Mouse (Mus musculus): Measurements from ENCODE around the gene Lingo1. TPM values are rescaled to one million over a fixed set of nuclear protein-coding genes. Genes with fewer than 3 reads are reported as not detected.
A peak's percentile ranks its signal among the peaks of the same experiment; 100 is the strongest.

Lingo1 gene
- polyA plus RNA-seq, 1 experiment from 2014 or later: 47.8 TPM

- no peaks in the 10 kb centered on the region; the same call in 1 of the 2 replicates for H3K27me3 ChIP-seq (replicated peaks)
- no peaks in the 10 kb centered on the region for H3K36me3 ChIP-seq
- H3K9me3 ChIP-seq: no peaks in the 10 kb centered on the region
- WGBS: 9% methylated on average over 21 of the region's 21 CpGs
- H3K9ac ChIP-seq: 0 out of 2 replicates have a peak overlapping the region, but pooled peaks have one; percentile 21
- peak; percentile 67 for ATAC-seq (ENCODE audit: low FRiP score, low read depth)
- H3K4me3 ChIP-seq: no peak overlapping the region
- peaks cover 19% of the 10 kb centered on the region for H3K4me1 ChIP-seq
- H3K4me2 ChIP-seq (replicated peaks): peak overlapping the region; percentile 60
- H3K27ac ChIP-seq: peak overlapping the region; percentile 62
Measured at GRCm38 (mm10) chr9:56825476-56826213, 29.4 kb upstream of the Lingo1 start.

- Histone ChIP-seq H3K4me1 (peaks cover 15% of the 10 kb centered on the region), H3K9ac (no peak overlapping the region), H3K4me3 (no peak overlapping the region), H3K27ac (no peak overlapping the region), H3K27me3 (replicated peaks) (no peaks in the 10 kb centered on the region; the same call in 1 of the 2 replicates), H3K9me3 (no peaks in the 10 kb centered on the region), H3K36me3 (no peaks in the 10 kb centered on the region), H3K4me2 (replicated peaks) (peak overlapping the region; percentile 60)
- 5% methylated on average over 3 of the region's 3 CpGs for WGBS
- no peak for ATAC-seq (ENCODE audit: low FRiP score, low read depth)
Measured at GRCm38 (mm10) chr9:56824900-56825299, 28.6 kb upstream of the Lingo1 start.

- Histone ChIP-seq H3K4me1 (no peaks in the 10 kb centered on the region), H3K9ac (no peak overlapping the region), H3K27ac (no peak overlapping the region), H3K4me3 (no peak overlapping the region), H3K4me2 (replicated peaks) (no peak overlapping the region), H3K36me3 (no peaks in the 10 kb centered on the region), H3K27me3 (replicated peaks) (0 out of 2 replicates have a peak, but pooled peaks cover 4% of the 10 kb centered on the region), H3K9me3 (no peaks in the 10 kb centered on the region)
- ATAC-seq (ENCODE audit: low FRiP score, low read depth): no peak
- WGBS: 87% methylated on average over 1 of the region's 1 CpGs
Measured at GRCm38 (mm10) chr9:56810916-56811315, 14.6 kb upstream of the Lingo1 start.

DNA sequence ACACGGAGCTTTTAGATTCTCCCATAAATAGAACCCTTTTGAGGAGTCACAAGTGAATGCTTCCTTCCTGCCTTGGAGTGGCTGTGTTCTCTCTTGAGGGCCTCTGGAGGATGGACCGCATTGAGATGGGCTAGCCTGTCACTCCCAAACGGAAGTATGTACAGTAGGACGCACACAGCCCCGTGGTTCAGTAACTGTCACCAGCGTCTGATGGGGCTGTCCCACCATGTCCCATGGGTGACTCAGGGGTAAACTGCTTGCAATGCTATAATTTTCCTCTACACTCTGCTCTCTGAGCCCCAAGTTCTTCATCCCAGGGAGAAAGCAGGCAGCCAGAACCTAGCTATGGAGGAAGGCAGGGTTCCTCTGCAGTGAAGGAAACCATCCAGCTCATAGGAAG, 11.7 kb upstream of the Lingo1 start:
- H3K27ac ChIP-seq: no peak overlapping the region
- WGBS: 89% methylated on average over 6 of the region's 6 CpGs
- H3K36me3 ChIP-seq: no peaks in the 10 kb centered on the region
- H3K9me3 ChIP-seq: no peaks in the 10 kb centered on the region
- no peak overlapping the region for H3K4me2 ChIP-seq (replicated peaks)
- no peak overlapping the region for H3K9ac ChIP-seq
- no peaks in the 10 kb centered on the region for H3K27me3 ChIP-seq (replicated peaks)
- no peaks in the 10 kb centered on the region for H3K4me1 ChIP-seq
- no peak for ATAC-seq (ENCODE audit: low FRiP score, low read depth)
- no peak overlapping the region for H3K4me3 ChIP-seq

DNA sequence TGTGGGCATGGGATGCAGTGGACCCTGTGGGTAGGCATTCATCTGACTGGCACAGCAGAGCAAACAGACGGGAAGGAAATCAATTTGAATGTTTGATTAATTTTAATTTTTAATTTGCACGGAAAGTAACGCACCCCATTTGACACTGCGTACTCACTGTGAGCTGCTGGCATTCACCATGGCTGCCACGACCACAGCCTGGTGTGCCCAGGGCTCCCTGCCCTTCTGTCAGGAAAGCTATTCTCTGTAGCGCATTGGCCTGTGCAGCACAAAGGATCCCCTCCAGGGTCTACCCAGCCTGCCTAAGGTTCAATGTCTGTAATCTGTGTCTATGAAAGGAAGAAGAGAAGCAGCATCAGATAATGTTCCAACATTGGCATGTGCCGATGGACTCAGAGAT, 6.9 kb upstream of the Lingo1 start:
- Histone ChIP-seq H3K9me3 (no peaks in the 10 kb centered on the region), H3K4me2 (replicated peaks) (no peak overlapping the region), H3K36me3 (no peaks in the 10 kb centered on the region), H3K9ac (no peak overlapping the region), H3K27me3 (replicated peaks) (peaks cover 14% of the 10 kb centered on the region; the same call in 1 of the 2 replicates), H3K4me3 (no peak overlapping the region), H3K27ac (no peak overlapping the region), H3K4me1 (no peaks in the 10 kb centered on the region)
- WGBS: 92% methylated on average over 7 of the region's 7 CpGs
- no peak for ATAC-seq (ENCODE audit: low FRiP score, low read depth)

DNA sequence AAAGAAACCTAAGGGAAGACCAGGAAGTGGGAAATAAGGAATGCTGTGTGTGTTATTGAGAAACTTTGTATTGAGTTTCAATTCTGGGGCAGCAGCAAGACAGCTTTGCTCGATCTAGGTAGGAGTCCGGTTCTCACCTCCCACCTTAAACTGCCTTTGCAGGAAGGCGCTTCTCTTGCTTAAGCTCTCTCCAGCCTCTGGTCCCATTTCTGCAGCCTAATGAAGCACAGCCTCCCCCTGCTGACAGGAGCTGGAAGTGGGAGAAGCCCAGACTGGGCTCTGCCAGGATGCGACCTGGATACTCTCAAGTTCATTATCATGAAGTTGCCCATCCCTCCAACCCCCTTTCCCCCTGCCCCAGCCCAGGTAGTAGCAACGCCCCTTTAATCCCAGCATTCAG, 1.6 kb upstream of the Lingo1 start:
- 4% methylated on average over 5 of the region's 5 CpGs for WGBS
- no peak overlapping the region for H3K4me2 ChIP-seq (replicated peaks)

DNA sequence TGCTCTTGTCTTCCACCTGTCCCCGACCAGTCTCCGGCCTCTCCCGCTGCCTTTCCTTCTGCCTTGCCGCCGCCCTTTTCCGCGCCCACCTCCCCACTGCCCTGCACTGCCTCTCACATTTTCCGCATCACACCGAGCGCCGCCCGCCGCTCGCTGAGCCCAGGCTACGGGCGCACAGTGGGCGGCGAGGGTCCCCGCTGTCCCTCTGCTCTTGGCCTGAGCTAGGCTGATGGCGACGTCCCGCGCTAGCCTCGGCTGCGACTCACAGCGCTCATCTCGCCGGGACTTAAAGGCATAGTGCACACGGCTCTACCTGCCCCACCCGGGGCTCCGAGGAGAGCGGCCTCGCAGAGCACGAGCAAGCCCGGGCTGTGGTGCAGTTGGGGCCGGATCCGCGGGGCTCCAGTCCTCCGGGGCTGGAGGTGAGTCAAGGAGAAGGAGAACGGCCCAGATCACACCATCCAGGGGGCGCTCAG, 426 bp upstream of the Lingo1 start:
- H3K27me3 ChIP-seq (replicated peaks): peaks cover 57% of the 10 kb centered on the region
- no peaks in the 10 kb centered on the region for H3K36me3 ChIP-seq
- H3K4me2 ChIP-seq (replicated peaks): peak overlapping the region; percentile 85
- peak overlapping the region; percentile 61 for H3K9ac ChIP-seq
- under 1% methylated on average over 41 of the region's 41 CpGs for WGBS
- H3K27ac ChIP-seq: peak overlapping the region; percentile 60; the same call in 1 of the 2 replicates
- peak; percentile 42; the same call in 1 of the 2 replicates for ATAC-seq (ENCODE audit: low FRiP score, low read depth)
- peak overlapping the region; percentile 46 for H3K4me3 ChIP-seq
- H3K4me1 ChIP-seq: peaks cover 27% of the 10 kb centered on the region
- H3K9me3 ChIP-seq: no peaks in the 10 kb centered on the region

More for the DNA sequence above, 1.6 kb upstream of the Lingo1 start:
- peaks cover 18% of the 10 kb centered on the region for H3K4me1 ChIP-seq
- H3K27me3 ChIP-seq (replicated peaks): peaks cover 60% of the 10 kb centered on the region
- no peak overlapping the region for H3K4me3 ChIP-seq
- ATAC-seq (ENCODE audit: low FRiP score, low read depth): no peak
- no peak overlapping the region for H3K27ac ChIP-seq
- no peaks in the 10 kb centered on the region for H3K9me3 ChIP-seq
- no peaks in the 10 kb centered on the region for H3K36me3 ChIP-seq
- H3K9ac ChIP-seq: no peak overlapping the region

DNA sequence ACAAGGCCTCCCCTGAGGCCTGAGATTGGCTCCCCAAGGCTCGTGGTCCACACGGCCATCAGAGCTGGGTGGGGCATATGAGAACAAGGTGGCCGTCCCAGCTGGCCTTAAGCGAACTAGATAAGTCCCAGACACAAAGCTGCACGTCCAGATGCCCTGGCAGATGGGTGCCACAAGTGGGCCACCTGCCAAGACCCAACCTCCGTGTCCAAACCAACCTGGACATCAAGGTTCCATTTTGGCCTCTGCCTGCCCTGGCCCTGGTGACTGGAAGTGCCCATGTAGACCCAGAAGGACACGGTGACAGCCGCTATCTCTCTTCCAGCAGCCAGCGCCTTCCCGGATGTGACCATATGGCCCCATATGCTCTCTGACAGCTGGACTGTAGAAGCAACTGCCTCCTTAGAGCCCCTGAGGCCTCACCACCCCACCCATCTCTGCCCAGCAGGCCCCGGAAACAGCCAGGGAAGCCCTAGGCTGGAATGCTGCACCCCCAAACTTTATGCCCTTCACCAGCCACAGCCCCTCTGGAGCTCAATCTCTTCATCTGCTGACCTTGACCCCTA, 4.5 kb downstream of the Lingo1 start:
- Histone ChIP-seq H3K4me1 (peaks cover 32% of the 10 kb centered on the region), H3K4me2 (replicated peaks) (no peak overlapping the region), H3K9me3 (no peaks in the 10 kb centered on the region), H3K9ac (no peak overlapping the region), H3K27ac (no peak overlapping the region), H3K27me3 (replicated peaks) (peaks cover 33% of the 10 kb centered on the region), H3K36me3 (no peaks in the 10 kb centered on the region), H3K4me3 (no peak overlapping the region)
- no peak for ATAC-seq (ENCODE audit: low FRiP score, low read depth)
- 66% methylated on average over 11 of the region's 11 CpGs for WGBS

GRCm38 (mm10) chr9:56784576-56784975, 11.7 kb downstream of the Lingo1 start:
- H3K27me3 ChIP-seq (replicated peaks): no peaks in the 10 kb centered on the region; the same call in 1 of the 2 replicates
- 82% methylated on average over 10 of the region's 10 CpGs for whole genome bisulfite sequencing
- no peak overlapping the region for H3K27ac ChIP-seq

DNA sequence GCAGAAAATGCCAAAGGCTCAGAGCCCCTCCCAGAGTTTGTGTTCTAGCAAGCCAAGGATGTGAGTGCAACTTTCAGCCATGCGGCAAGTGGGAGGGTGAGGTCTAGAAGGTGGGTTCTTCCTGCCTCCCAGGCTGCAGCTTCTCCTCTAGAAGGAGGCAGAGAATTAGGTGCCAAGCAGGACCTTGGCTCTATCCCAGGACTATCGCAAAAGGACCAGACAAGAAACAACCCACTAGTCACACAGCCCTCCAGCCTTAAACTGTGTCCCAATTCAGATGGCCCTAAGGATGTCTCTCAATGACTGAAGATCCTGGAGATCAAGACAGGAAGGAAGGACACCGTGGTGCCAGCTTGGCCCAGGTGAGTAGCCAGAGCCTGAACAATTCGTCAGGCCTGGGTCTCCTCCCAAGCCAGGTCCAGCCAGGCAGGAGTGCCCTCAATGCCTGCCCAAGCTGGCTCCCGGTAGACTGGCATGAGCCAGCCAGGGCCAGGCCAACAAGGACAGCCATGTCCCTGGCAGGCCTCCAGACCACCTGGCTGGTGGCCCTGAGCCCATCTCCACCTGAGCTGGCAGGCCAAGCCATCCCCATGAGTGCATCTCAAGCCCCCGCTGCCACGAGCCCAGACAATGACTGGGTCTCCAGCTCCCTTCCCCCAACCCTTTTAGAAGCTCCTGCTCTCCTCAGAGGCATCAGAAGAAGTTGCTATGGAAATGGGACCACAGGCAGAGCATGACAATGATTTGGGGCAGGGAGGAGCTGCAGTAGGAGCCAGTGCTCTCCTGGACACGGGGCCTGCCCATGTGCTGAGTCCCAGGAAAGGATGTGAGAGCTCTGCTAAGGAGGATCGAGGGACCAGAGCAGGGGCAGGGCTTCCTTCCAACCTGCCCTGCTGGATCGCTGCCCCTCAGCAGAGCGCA, 19.1 kb downstream of the Lingo1 start:
- ATAC-seq (ENCODE audit: low FRiP score, low read depth): no peak
- no peaks in the 10 kb centered on the region for H3K9me3 ChIP-seq
- no peak overlapping the region for H3K9ac ChIP-seq
- WGBS: 54% methylated on average over 11 of the region's 11 CpGs
- peaks cover 10% of the 10 kb centered on the region for H3K4me1 ChIP-seq
- no peak overlapping the region for H3K27ac ChIP-seq
- H3K4me3 ChIP-seq: no peak overlapping the region
- no peak overlapping the region for H3K4me2 ChIP-seq (replicated peaks)
- 0 out of 2 replicates have a peak, but pooled peaks cover 2% of the 10 kb centered on the region for H3K27me3 ChIP-seq (replicated peaks)
- H3K36me3 ChIP-seq: no peaks in the 10 kb centered on the region

More at GRCm38 (mm10) chr9:56784576-56784975, 11.7 kb downstream of the Lingo1 start:
- Histone ChIP-seq H3K9ac (no peak overlapping the region), H3K9me3 (no peaks in the 10 kb centered on the region), H3K4me2 (replicated peaks) (no peak overlapping the region), H3K4me1 (0 out of 2 replicates have a peak, but pooled peaks cover 2% of the 10 kb centered on the region), H3K36me3 (no peaks in the 10 kb centered on the region), H3K4me3 (no peak overlapping the region)
- no peak for ATAC-seq (ENCODE audit: low FRiP score, low read depth)

DNA sequence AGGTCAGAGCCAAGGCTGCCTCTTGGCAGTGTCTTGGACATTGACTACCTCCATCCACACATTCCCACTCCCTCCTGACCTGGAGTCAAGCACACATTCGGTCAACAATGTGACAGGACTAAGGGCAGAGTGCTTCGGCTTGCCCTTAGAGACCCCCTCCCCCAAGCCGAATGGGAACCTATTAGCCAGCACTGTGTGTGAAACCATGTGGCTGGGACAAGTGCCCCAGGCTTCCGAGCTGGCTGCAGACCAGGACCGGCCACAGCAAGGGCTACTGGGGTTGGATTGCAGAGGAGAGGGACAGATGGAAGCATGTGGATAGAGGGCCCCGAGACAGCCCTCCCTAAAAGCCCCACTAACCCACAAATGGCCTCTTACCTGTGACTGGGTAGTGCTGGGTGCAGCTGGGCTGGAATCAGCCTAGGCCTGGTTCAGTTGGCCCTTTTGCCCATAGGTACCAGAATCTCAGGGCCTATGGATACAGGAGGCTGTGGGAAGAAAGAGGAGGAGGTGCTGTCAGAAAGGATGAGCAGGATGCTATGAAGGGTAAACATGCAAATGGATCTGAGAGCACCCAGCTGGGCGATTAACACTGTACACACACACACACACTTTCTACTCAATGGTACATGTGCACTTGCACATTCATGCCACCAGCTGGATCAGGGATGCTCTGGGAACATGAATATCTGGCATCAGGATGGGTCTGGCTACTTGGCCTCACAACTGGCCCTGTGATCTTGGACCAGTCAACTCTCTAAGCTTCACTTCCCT, 20.9 kb downstream of the Lingo1 start:
- no peak overlapping the region for H3K27ac ChIP-seq
- H3K4me3 ChIP-seq: no peak overlapping the region
- H3K4me2 ChIP-seq (replicated peaks): no peak overlapping the region
- H3K27me3 ChIP-seq (replicated peaks): 0 out of 2 replicates have a peak, but pooled peaks cover 2% of the 10 kb centered on the region
- H3K9me3 ChIP-seq: no peaks in the 10 kb centered on the region
- no peaks in the 10 kb centered on the region for H3K36me3 ChIP-seq
- no peak for ATAC-seq (ENCODE audit: low FRiP score, low read depth)
- WGBS: 75% methylated on average over 7 of the region's 7 CpGs
- no peak overlapping the region for H3K9ac ChIP-seq
- peaks cover 25% of the 10 kb centered on the region for H3K4me1 ChIP-seq
